Mouse (Mus musculus) forebrain, embryonic 12.5 days (tissue): ENCODE measurements around the gene Cd3g. TPM values are rescaled to one million over a fixed set of nuclear protein-coding genes. Genes with fewer than 3 reads are reported as not detected.

Experiments used
- ATAC-seq: fragments of 200-750 bp; cut with Nextera tagmentation; 2 replicates; pipeline ENCODE4 v1.8.0; 2017; ENCODE audit warnings: moderate TSS enrichment; ENCODE audit not compliant: low FRiP score
- H3K27ac ChIP-seq: fragments of 300-500 bp; sonication (generic); 2 replicates; pipeline ENCODE4 v1.5.1; 2016; ENCODE audit warnings: mild to moderate bottlenecking
- H3K27me3 ChIP-seq: fragments of 300-500 bp; sonication (generic); 2 replicates; pipeline ENCODE4 v1.6.1; 2016; ENCODE audit warnings: mild to moderate bottlenecking
- H3K36me3 ChIP-seq: fragments of 300-500 bp; sonication (generic); replicated peaks from 2 replicates; pipeline ENCODE4 v1.6.1; 2016; ENCODE audit warnings: mild to moderate bottlenecking
- H3K4me1 ChIP-seq: fragments of 300-500 bp; sonication (generic); 2 replicates; pipeline ENCODE4 v1.6.1; 2016
- H3K4me2 ChIP-seq: fragments of 300-500 bp; sonication (generic); 2 replicates; pipeline ENCODE4 v1.6.1; 2016; ENCODE audit warnings: mild to moderate bottlenecking, moderate library complexity
- H3K4me3 ChIP-seq: fragments of 300-500 bp; sonication (generic); replicated peaks from 2 replicates; pipeline ENCODE4 v1.5.1; 2016; ENCODE audit warnings: mild to moderate bottlenecking
- H3K9ac ChIP-seq: fragments of 300-500 bp; sonication (generic); 2 replicates; pipeline ENCODE4 v1.6.1; 2016; ENCODE audit warnings: mild to moderate bottlenecking
- H3K9me3 ChIP-seq: fragments of 300-500 bp; sonication (generic); 2 replicates; pipeline ENCODE4 v1.6.1; 2016
- WGBS: fragments of 180-500 bp; shearing (Covaris S2); methylation state at CpG from one replicate; pipeline ENCODE4 v1.1.7; 2016; 5-methylcytosine and 5-hydroxymethylcytosine counted together
- polyA plus RNA-seq: library from polyadenylated mRNA; unstranded; fragments of >200 nt; fragmentation: Nextera tagmentation; extraction: Ambion mirVana; gene quantifications from 2 replicates; pipeline ENCODE4 v1.2.1, GENCODE M21; 2016

The Cd3g gene
- polyA plus RNA-seq, result 0.19 TPM in 1 of 2 replicates, not detected in the other

- no peaks in the 10 kb centered on the region for H3K9me3 ChIP-seq
- WGBS, result 72% methylated on average over 3 of the region's 3 CpGs
These were observed at the start of gene Cd3g for GRCm38 (mm10) chr9:44980242-44980641. Gene Cd3g, minus strand, starts transcription at chr9:44980431.

GRCm38 (mm10) chr9:45027376-45027775, 47.1 kb upstream of the Cd3g start:
- ATAC-seq, result no peak
- Histone ChIP-seq H3K9ac (no peak overlapping the region), H3K36me3 (no peaks in the 10 kb centered on the region), H3K4me2 (no peak overlapping the region), H3K4me1 (no peaks in the 10 kb centered on the region), H3K9me3 (no peaks in the 10 kb centered on the region), H3K4me3 (no peak overlapping the region), H3K27ac (no peak overlapping the region), H3K27me3 (peaks cover 17% of the 10 kb centered on the region; the same call in 1 of the 2 replicates)
- 74% methylated on average over 8 of the region's 8 CpGs for WGBS

More at GRCm38 (mm10) chr9:44980242-44980641, at the start of gene Cd3g:
- H3K9ac ChIP-seq, result no peak within 1 kb of the TSS
- H3K4me3 ChIP-seq, result no peak within 1 kb of the TSS
- H3K4me2 ChIP-seq, result no peak within 1 kb of the TSS
- H3K4me1 ChIP-seq, result no peaks in the 10 kb centered on the region
- no peak for ATAC-seq
- no peak within 1 kb of the TSS for H3K27ac ChIP-seq
- no peaks in the 10 kb centered on the region for H3K36me3 ChIP-seq
- peaks cover 5% of the 10 kb centered on the region; the same call in 1 of the 2 replicates for H3K27me3 ChIP-seq

- Histone ChIP-seq H3K27me3 (peaks cover 6% of the 10 kb centered on the region; the same call in 1 of the 2 replicates), H3K4me1 (no peaks in the 10 kb centered on the region), H3K9me3 (no peaks in the 10 kb centered on the region), H3K36me3 (no peaks in the 10 kb centered on the region), H3K4me3 (no peak overlapping the region), H3K9ac (no peak overlapping the region), H3K4me2 (no peak overlapping the region), H3K27ac (no peak overlapping the region)
- 93% methylated on average over 2 of the region's 2 CpGs for WGBS
- ATAC-seq, result no peak
These were observed 44.0 kb upstream of the Cd3g start for GRCm38 (mm10) chr9:45024187-45024586.

- no peaks in the 10 kb centered on the region for H3K4me1 ChIP-seq
- H3K4me3 ChIP-seq, result no peak overlapping the region
- no peak overlapping the region for H3K9ac ChIP-seq
- H3K4me2 ChIP-seq, result no peak overlapping the region
- no peak overlapping the region for H3K27ac ChIP-seq
- ATAC-seq, result no peak
- no peaks in the 10 kb centered on the region for H3K36me3 ChIP-seq
- H3K27me3 ChIP-seq, result peaks cover 6% of the 10 kb centered on the region; the same call in 1 of the 2 replicates
- 63% methylated on average over 3 of the region's 3 CpGs for WGBS
- H3K9me3 ChIP-seq, result no peaks in the 10 kb centered on the region
These were observed 43.4 kb upstream of the Cd3g start for GRCm38 (mm10) chr9:45023638-45024037.

GRCm38 (mm10) chr9:45022800-45023199, 42.6 kb upstream of the Cd3g start:
- H3K27me3 ChIP-seq, result peaks cover 6% of the 10 kb centered on the region; the same call in 1 of the 2 replicates
- ATAC-seq, result no peak
- H3K27ac ChIP-seq, result no peak overlapping the region
- no peaks in the 10 kb centered on the region for H3K36me3 ChIP-seq
- no peak overlapping the region for H3K9ac ChIP-seq
- H3K4me1 ChIP-seq, result no peaks in the 10 kb centered on the region
- no peak overlapping the region for H3K4me2 ChIP-seq
- no peaks in the 10 kb centered on the region for H3K9me3 ChIP-seq
- WGBS, result 11% methylated on average over 3 of the region's 3 CpGs
- H3K4me3 ChIP-seq, result no peak overlapping the region

- H3K27ac ChIP-seq, result no peak overlapping the region
- no peak overlapping the region for H3K9ac ChIP-seq
These were observed 37.8 kb upstream of the Cd3g start for GRCm38 (mm10) chr9:45018031-45018430.

GRCm38 (mm10) chr9:45015841-45016240, 35.6 kb upstream of the Cd3g start:
- no peaks in the 10 kb centered on the region for H3K4me1 ChIP-seq
- no peak overlapping the region for H3K27ac ChIP-seq
- no peaks in the 10 kb centered on the region for H3K9me3 ChIP-seq
- no peak overlapping the region for H3K4me2 ChIP-seq
- H3K4me3 ChIP-seq, result no peak overlapping the region
- 0 out of 2 replicates have a peak, but pooled peaks cover 4% of the 10 kb centered on the region for H3K27me3 ChIP-seq
- WGBS, result 77% methylated on average over 3 of the region's 3 CpGs
- ATAC-seq, result no peak
- no peak overlapping the region for H3K9ac ChIP-seq
- no peaks in the 10 kb centered on the region for H3K36me3 ChIP-seq

More at GRCm38 (mm10) chr9:45018031-45018430, 37.8 kb upstream of the Cd3g start:
- H3K4me1 ChIP-seq, result no peaks in the 10 kb centered on the region
- H3K27me3 ChIP-seq, result no peaks in the 10 kb centered on the region
- no peak overlapping the region for H3K4me3 ChIP-seq
- no peaks in the 10 kb centered on the region for H3K9me3 ChIP-seq
- no peak for ATAC-seq
- 90% methylated on average over 11 of the region's 11 CpGs for WGBS
- no peaks in the 10 kb centered on the region for H3K36me3 ChIP-seq
- no peak overlapping the region for H3K4me2 ChIP-seq

GRCm38 (mm10) chr9:45014879-45015278, 34.6 kb upstream of the Cd3g start:
- Histone ChIP-seq H3K27me3 (peaks cover 4% of the 10 kb centered on the region; the same call in 1 of the 2 replicates), H3K9ac (no peak overlapping the region), H3K27ac (no peak overlapping the region), H3K4me1 (no peaks in the 10 kb centered on the region), H3K36me3 (no peaks in the 10 kb centered on the region), H3K4me3 (no peak overlapping the region), H3K4me2 (no peak overlapping the region), H3K9me3 (no peaks in the 10 kb centered on the region)
- 45% methylated on average over 2 of the region's 2 CpGs for WGBS
- no peak for ATAC-seq

- 58% methylated on average over 6 of the region's 6 CpGs for WGBS
These were observed 31.1 kb upstream of the Cd3g start for GRCm38 (mm10) chr9:45011291-45011690.

GRCm38 (mm10) chr9:45010461-45010860, 30.2 kb upstream of the Cd3g start:
- H3K4me2 ChIP-seq, result no peak overlapping the region
- ATAC-seq, result no peak
- H3K36me3 ChIP-seq, result no peaks in the 10 kb centered on the region
- peaks cover 4% of the 10 kb centered on the region; the same call in 1 of the 2 replicates for H3K27me3 ChIP-seq
- no peaks in the 10 kb centered on the region for H3K9me3 ChIP-seq
- H3K4me3 ChIP-seq, result no peak overlapping the region
- H3K4me1 ChIP-seq, result no peaks in the 10 kb centered on the region
- no peak overlapping the region for H3K9ac ChIP-seq
- no peak overlapping the region for H3K27ac ChIP-seq
- 81% methylated on average over 4 of the region's 4 CpGs for WGBS

More at GRCm38 (mm10) chr9:45011291-45011690, 31.1 kb upstream of the Cd3g start:
- H3K4me1 ChIP-seq, result no peaks in the 10 kb centered on the region
- no peak overlapping the region for H3K9ac ChIP-seq
- H3K27me3 ChIP-seq, result peaks cover 4% of the 10 kb centered on the region; the same call in 1 of the 2 replicates
- H3K4me2 ChIP-seq, result no peak overlapping the region
- H3K36me3 ChIP-seq, result no peaks in the 10 kb centered on the region
- no peak overlapping the region for H3K4me3 ChIP-seq
- no peak for ATAC-seq
- H3K27ac ChIP-seq, result no peak overlapping the region
- H3K9me3 ChIP-seq, result no peaks in the 10 kb centered on the region

GRCm38 (mm10) chr9:45009180-45010078, 29.2 kb upstream of the Cd3g start, which contains the start of gene Cd3e:
Gene Cd3e, minus strand, starts transcription at chr9:45009627.
- ATAC-seq, result no peak
- no peak within 1 kb of the TSS for H3K27ac ChIP-seq
- H3K9me3 ChIP-seq, result no peaks in the 10 kb centered on the region
- no peak within 1 kb of the TSS for H3K9ac ChIP-seq
- WGBS, result 83% methylated on average over 19 of the region's 19 CpGs
- H3K27me3 ChIP-seq, result peaks cover 6% of the 10 kb centered on the region; the same call in 1 of the 2 replicates
- H3K36me3 ChIP-seq, result no peaks in the 10 kb centered on the region
- H3K4me3 ChIP-seq, result no peak within 1 kb of the TSS
- no peaks in the 10 kb centered on the region for H3K4me1 ChIP-seq
- H3K4me2 ChIP-seq, result no peak within 1 kb of the TSS

GRCm38 (mm10) chr9:45008342-45008741, 28.1 kb upstream of the Cd3g start:
- H3K27me3 ChIP-seq, result peaks cover 6% of the 10 kb centered on the region; the same call in 1 of the 2 replicates
- no peaks in the 10 kb centered on the region for H3K9me3 ChIP-seq
- H3K36me3 ChIP-seq, result no peaks in the 10 kb centered on the region
- no peak overlapping the region for H3K27ac ChIP-seq
- H3K9ac ChIP-seq, result no peak overlapping the region
- ATAC-seq, result no peak
- no peak overlapping the region for H3K4me2 ChIP-seq
- no peak overlapping the region for H3K4me3 ChIP-seq
- no peaks in the 10 kb centered on the region for H3K4me1 ChIP-seq
- 77% methylated on average over 4 of the region's 4 CpGs for WGBS
